Mouse (Mus musculus): Measurements from ENCODE around the gene Scn4b. TPM values are rescaled to one million over a fixed set of nuclear protein-coding genes. Genes with fewer than 3 reads are reported as not detected.

The Scn4b gene
- 1 to 10 TPM; 2.4 to 2.7 TPM for total RNA-seq (2021)
- long read RNA-seq, partial matches to known transcripts, result 0 of 1 reads
- long read RNA-seq, other reads (novel, unspliced or antisense), result 1 of 1 reads

DNA sequence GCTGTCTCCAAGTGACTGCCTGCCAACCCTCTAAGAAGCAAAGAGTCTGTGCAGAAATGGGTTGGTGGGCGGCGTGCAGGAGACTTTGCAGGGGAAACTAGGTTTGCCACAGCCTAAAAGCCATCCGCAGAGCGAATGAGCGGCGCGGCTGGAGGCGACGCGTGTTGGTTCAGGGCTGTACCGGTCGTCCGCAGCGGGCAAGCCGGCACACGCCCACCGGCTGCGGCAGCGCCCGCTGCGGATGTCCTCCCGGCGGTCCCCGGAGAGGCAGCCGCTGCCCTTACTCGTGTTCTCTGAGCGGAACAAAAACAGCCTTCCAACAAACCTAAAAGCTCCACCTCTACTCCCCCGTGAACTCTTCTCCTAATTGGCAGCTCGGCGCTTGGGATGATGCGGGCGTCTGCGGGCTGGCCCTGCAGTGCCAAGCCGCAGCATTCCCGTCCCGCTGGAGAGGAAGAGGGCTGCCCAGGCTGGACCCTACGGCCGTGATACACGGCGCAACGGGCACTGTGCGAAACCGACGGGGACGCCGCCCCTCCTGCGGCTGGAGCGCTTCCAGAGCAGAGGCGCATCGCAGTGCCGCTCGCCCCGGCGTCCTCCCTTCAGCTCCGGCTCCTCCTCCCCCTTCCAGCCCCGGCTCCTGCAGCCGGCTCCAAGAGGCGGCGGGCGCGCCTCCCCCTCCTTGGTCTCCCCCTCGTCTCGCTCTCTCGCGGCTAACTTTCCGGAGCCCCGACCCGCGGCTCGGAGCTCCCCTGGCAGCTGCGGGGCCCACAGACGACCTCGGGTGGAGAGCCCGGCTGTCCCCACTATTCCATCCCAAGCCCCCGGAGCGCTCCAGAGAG, at the start of gene Scn4b:
Gene Scn4b, plus strand, starts transcription at position 205 of the 842 bp plus-strand sequence.
- DNase-seq (ENCODE audit: low spot score in 2 of 2), result peak; percentile 37 to 39

DNA sequence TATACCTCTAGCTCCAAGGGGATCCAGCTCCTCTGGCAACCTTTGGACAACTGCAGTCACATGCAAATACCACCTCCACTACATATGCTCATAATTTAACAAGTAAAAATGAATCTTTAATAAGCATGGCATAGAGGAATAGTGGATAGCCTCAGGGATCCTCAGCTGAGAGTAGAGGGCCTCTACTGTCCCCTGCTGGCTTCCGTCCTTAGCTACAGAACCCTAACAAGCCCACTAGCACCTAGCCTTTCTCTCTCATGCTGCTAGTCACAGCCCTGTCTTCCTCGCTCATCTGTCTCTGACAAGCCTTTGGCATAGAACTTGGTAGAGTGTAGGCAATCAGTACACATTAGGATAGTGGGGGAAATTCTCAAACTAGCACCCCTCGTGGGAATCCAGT, 47.4 kb upstream of the Scn4b start:
- DNase-seq (ENCODE audit: low spot score in 2 of 2), result no peak

- no peak for DNase-seq (ENCODE audit: low spot score in 2 of 2)
Measured at GRCm38 (mm10) chr9:45092641-45093040, 45.6 kb upstream of the Scn4b start.

- DNase-seq (ENCODE audit: low spot score in 2 of 2), result no peak
Measured at GRCm38 (mm10) chr9:45095149-45095937, 42.9 kb upstream of the Scn4b start.

DNA sequence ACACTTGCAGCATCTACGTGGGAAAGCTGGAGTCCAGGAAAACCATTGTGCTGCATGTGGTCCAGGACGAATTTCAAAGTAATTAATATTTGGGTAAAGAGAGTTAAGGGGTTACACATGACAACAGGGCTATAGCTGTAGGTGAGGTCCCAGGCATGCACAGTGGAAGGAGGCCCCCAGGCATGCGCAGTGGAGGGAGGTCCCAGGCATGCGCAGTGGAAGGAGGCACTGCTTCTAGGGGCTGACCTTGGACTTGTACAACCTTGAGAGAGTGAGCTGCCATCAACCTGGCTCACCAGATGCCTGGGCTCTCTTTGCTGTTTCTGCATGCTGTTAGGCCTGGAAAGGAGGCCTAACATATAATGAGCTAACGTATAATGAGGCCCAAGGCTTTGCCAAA, 40.3 kb upstream of the Scn4b start:
- no peak for DNase-seq (ENCODE audit: low spot score in 2 of 2)

DNA sequence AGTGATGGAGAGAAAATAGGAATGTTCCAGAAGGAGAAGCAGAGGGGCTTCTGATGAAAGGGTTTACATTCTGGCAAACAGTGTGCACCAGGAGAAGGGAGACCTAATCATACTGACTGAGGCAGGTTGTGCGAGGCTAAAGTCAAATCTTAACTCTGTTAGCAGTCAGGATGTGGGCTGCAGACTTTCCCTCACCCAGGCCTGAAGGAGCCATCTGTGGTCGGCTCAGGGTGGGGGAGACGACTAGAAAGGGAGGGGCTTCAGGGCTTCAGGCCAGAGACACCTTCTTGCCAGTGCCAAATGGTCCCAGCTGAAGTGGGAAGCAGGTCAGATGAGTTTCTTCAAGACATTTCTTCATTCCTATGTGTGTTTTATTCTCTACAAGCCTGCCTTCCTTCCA, 39.8 kb upstream of the Scn4b start:
- DNase-seq (ENCODE audit: low spot score in 2 of 2), result no peak

GRCm38 (mm10) chr9:45102528-45102927, 35.7 kb upstream of the Scn4b start:
- DNase-seq (ENCODE audit: low spot score in 2 of 2), result no peak

DNA sequence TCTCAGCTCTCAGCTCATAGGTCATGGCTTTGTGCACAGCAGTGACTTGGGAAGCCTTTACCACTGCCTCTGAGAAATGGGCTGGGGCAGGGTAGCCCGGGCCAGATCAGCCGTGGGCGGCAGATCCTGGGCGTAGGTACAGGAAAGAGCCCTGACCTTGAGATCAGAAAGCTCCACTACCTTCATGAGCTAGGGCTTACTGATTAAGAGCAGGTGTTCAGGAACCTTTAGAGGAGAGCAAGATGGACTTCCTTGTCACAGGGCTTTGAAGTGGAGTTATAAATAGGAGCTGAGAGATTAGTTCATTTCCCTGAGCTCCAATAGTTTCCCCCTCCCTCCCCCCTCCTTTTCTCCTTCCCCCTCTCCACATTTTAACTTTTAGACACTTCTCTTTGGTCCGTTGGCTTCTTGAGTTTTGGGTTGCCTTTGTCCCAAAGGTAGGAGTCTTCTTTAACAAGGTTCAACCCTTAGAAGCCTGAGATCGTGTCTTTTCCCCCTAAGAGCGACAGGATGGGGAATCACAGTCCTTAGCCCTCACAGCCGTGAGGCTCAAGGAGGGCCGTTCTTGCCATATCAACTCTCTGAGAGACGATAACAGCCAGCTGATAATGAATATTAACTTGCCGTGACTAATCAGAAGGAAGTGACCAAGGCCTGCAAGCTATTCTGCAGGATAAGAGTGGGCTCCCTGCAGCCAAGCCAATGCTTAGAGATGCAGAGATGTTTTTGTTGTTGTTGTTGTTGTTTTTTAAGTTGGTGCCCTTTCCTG, 34.8 kb upstream of the Scn4b start:
- no peak for DNase-seq (ENCODE audit: low spot score in 2 of 2)

GRCm38 (mm10) chr9:45105596-45106374, 32.4 kb upstream of the Scn4b start:
- DNase-seq (ENCODE audit: low spot score in 2 of 2), result no peak

DNA sequence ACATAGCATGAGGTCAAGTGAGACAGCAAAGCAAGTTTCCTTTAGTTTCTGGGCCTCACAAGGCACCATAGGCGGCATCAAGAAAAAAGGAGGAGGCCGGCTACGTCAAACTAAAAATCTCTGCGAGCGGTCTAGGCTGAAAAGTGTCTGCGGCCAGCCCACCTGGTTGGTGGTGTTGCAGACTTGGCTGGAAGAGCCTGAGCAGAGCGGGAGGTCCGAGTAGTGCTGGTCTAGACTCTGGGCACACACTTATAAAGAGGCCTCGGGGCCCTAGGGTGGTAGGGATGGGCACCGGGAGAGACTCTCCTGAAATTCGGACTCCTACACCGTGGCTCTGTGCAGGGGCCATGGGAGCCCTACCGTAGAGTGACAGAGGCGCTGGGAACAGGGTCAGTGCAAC, 22.5 kb upstream of the Scn4b start:
- peak in 1 of 2 experiments; percentile 70 for DNase-seq (ENCODE audit: low spot score in 2 of 2)

GRCm38 (mm10) chr9:45116819-45117218, 21.4 kb upstream of the Scn4b start:
- DNase-seq (ENCODE audit: low spot score in 2 of 2), result no peak

DNA sequence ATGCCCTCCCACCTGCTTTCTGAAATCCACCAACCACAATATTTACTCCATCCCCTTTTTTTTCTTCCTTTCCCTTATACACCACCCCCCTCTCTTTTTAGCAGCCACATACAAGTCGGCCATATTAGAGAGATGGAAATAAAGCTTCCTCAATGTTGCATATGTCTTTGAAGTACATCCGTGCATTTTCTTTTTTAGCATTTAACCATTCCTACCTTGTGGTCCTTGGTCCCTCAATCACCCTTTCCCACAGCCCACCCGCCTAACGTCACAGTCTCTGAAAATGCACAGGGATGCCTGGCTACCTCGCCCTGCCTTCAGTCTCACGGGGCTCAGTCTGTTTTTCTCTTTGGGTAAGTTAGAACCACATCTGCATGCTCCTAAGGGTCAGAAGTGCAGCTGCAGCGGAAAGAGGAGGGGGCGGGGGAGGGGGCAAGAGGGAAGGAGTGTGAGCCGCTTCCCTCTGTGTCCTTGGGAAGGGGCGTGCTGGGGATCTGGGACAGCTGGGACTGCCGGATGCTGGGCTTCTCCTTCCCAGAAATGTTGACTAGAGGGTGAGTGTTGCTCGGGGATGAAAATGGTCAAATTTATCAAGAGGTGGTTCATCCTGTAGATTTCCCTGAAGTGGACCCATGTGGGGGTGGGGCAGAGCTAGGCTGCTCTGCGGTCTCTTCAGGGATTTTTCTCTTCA, 20.3 kb upstream of the Scn4b start, which contains the start of gene Scn2b:
Gene Scn2b, plus strand, starts transcription at position 42 of the 691 bp plus-strand sequence.
- peak in 1 of 2 experiments; percentile 45 for DNase-seq (ENCODE audit: low spot score in 2 of 2)

DNA sequence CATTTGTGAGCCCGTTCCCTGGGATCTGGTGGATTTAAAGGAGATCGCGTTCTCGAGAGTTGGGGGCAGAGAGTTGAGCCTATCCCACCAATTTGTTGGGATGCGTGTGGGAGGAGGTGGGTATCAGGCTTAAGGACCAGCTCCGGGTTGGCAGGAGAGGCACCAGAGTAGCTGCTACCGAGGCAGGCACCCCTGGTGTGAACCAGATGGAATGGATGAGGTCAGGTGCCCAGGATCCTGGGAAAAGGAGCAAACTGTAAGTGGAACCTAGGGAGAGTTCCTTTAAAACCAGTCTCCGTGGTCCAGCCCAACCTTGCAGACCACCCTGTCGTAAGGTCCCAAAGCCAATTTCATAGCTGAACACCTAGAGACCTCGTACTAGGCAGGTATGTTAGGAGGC, 19.6 kb upstream of the Scn4b start:
- DNase-seq (ENCODE audit: low spot score in 2 of 2), result no peak

DNA sequence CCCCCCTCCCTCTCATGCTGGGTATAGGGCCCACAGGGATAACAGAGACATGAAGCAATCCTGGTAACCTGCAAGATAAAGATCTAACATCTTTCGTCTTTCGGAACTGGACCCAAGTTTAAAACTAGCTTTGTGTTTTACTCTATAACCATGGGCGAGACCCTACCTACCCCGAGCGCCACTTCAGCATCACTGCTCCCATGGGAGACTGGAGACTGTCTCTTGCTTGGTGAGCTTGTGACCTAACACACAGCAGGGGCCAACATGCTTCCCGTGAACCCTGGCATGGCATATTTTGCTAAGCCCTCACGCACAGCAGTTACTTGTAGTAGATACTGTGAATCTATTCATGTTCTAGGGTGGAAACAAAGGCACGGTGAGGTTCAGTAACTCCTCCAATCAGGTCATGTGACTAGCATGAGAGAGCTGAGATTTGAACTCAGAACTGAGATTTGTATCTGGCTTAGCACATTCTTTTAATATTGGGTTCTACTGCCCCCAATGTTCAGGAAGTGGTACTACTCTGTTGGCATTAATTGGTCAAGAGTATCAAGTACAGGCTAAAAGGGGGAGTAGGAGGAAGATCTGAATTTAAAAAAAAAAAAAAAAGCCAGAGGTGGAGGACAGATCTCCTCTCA, 18.8 kb upstream of the Scn4b start:
- no peak for DNase-seq (ENCODE audit: low spot score in 2 of 2)

GRCm38 (mm10) chr9:45119954-45120530, 18.2 kb upstream of the Scn4b start:
- DNase-seq (ENCODE audit: low spot score in 2 of 2), result no peak

- no peak for DNase-seq (ENCODE audit: low spot score in 2 of 2)
Measured at GRCm38 (mm10) chr9:45120567-45120966, 17.6 kb upstream of the Scn4b start.

DNA sequence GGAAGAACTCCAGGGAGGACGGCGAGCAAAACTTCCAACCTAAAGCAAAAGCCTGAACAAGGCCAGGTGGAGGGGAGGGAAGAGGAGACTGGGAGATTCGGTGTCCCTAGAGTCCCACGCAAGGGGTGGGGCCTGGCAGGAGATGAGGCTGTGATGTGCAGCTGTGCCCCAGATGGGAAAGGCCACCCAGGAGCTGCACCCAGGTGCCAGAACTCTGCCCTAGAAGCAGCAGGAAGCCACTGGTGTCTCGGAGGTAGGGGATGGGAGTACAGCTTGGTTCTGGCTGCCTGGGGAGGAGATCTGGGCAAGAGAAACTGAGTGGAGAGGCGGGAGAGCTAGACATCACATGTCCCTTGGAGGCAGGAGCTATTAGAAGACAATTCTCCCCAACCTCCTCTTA, 17.2 kb upstream of the Scn4b start:
- DNase-seq (ENCODE audit: low spot score in 2 of 2), result no peak

- peak; percentile 81 to 83 for DNase-seq (ENCODE audit: low spot score in 2 of 2)
Measured at GRCm38 (mm10) chr9:45121769-45122168, 16.4 kb upstream of the Scn4b start.

GRCm38 (mm10) chr9:45122209-45122761, 15.9 kb upstream of the Scn4b start:
- peak; percentile 62 to 66 for DNase-seq (ENCODE audit: low spot score in 2 of 2)

All from layer of hippocampus, postnatal 10 days (tissue).